Mouse (Mus musculus) cerebellum, adult (tissue): Measurements from ENCODE around the gene Gpbp1.

Experiments used
- ATAC-seq: cut with Nextera tagmentation; 2 replicates; pipeline ENCODE4 v1.9.2; 2017; ENCODE audit warnings: mild to moderate bottlenecking, moderate library complexity, mixed read lengths; ENCODE audit not compliant: insufficient number of reproducible peaks, low FRiP score, low TSS enrichment

Gpbp1 gene

DNA sequence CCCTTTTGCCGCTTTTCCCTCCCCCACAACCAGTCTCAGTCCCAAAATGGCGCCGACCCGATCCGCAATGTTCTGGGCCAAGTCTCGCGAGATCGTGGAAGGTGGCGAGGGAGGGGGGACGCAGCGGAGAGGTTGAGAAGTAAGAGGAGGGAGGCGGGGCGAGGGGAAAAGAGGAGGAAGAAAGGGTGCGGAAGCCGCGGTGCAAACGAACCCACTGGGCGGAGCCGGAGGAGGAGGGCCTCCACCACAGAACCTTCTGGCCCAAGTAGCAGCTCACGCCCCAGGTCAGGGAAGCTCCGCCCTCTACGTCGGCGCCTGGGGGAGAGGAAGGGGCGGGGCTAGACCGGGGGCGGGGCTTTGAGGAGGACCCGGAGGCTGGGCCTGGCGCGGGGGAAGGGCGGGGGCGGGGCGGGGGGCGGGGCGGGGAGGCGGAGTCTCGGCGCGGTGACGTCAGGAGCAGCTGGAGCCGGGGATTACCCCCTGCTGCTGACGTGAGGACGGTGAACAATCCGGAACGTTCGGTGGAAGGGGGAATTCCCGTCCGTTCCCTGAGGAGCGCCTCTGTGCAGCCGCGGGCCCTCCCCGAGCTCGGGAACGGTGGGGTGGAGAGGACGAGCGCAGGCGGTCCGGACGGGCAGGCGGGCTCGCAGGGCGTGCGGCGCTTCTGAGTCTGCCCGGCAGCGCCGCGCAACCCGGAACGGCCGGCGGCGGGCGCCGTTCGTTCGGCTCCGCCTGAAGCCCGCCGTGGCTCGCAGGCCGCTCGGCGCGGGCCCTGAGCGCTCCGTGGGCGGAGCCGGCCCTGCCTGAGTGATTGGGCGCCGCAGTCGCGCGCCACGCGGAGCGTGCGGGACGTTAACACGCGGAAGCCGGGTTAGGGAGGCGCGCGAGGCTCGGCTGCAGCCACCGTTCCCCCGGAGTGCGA lies at the start of gene Gpbp1:
Gene Gpbp1 (minus strand): TSS at position 310 of the 922 bp plus-strand sequence.
- peak; percentile 91 for ATAC-seq

DNA sequence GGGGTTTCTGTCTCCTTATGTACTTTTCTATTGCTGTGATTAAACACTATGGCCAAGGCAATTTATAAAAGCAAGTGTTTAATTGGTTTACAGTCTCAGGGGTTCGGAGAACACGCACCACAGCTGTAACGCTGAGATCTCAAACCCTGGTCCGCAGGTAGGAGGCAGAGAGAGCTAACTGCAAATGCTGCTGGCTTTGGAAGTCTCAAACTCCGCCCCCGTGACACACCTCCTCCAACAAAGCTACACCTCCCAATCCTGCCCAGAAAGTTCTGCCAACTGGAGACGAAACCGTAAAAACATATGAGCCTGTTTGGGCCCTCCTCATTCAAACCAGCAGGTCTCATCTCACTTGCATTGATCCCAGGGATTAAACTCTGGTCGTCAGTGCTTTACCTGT lies 47.8 kb upstream of the Gpbp1 start:
- ATAC-seq: no peak

DNA sequence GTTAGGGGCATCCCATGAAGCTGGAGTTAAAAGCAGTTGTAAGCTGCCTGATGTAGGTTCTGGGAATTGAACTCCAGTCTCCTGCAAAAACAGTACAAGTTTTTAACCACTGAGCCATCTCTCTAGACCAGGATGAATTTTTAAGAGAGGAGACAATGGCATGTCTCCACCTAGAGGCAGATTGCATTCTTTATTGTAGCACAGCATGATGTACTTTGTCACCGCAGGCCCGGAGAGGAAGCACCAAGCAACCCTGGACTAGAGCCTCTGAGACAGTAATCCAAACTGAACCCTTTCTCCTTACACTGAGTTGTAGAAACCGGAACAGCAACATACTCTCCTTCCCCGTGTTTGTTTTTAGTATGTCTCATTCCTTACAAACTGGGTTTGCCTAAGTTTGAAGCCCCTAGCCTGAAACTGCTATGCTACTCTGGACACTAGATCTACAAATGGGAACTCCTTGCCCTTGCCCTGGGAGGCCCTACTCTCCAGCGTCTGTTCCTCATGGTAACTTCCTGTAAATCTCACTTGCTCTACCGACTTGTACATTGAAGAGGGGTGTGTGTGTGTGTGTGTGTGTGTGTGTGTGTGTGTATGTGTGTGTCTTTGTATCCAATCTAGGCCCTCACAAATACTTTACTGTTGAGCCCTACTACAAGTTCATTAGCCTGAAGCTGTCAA lies 46.4 kb upstream of the Gpbp1 start:
- ATAC-seq: no peak

DNA sequence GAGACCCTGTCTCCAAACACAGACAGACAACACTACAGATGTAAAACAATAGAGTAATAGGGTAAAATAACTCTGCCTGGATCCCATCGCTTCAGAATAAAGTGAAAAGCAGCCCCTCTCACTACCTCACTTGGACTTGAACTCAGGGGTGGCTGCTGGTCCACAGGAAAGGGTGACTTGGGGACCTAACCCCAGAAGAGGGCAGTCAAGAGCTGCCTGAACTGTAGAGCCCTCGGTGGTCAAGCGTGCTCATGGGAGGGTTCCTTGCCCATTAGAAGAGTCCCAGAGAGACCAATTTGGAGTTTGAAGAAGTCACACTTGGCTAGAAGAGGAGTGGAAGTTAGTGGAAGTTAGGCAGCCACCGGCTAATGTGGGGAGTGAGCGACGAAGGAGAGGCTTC lies 44.2 kb upstream of the Gpbp1 start:
- ATAC-seq: no peak

DNA sequence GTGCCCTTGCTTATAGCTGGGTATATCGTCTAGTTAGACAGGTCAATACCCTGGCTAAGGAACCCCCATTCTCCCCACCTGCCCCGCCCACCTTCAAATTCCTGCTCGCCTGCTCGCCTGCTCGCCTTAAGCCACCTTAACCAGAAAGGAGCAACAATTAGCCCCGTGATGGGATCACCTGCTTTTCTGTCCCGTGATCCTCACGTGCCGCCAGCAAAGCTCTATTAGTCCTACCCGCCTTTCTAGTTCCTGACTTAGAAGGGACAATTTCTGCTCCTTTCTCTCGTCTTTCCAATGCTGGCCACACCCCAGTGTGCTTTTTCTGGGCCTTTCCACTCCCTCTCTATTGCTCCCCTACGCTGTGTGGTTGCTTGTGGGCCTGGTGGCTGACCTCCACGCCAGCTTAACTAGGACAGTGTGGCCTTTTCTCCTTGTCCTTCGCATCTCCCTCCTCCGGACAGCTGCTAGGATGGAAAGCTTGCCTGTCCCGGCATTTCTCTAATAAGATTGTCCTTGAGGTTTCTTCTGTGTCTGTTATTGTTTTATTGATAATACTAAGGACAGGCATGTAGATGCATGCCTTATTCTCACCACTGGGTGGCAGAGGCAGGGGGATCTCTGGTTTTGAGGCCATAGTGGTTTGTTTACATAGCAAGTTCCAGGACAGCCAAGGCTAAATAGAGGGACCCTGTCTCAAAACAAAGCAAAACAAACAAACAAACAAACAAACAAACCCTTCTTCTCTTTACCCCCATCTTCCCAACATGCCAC lies 42.5 kb upstream of the Gpbp1 start:
- ATAC-seq: no peak

DNA sequence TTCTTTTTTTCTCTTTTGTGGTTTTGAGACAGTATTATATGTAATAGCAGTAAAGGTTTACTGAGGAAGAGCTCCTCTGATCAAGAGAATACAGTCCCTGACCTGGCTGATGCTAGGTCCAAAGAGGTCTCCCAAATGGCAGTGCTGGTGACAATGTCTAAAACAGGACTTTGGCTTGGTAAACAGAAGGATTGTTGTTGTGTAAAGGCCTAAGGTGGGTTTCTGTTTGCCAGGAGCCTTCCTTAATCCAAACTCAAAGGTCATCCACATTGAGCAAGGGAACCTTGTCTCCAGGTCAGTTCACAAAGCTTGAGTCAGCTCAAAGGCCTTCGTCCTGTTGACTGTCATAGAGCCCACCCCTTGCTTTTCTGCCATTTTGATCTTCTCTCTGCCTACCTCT lies 41.8 kb upstream of the Gpbp1 start:
- no peak for ATAC-seq

DNA sequence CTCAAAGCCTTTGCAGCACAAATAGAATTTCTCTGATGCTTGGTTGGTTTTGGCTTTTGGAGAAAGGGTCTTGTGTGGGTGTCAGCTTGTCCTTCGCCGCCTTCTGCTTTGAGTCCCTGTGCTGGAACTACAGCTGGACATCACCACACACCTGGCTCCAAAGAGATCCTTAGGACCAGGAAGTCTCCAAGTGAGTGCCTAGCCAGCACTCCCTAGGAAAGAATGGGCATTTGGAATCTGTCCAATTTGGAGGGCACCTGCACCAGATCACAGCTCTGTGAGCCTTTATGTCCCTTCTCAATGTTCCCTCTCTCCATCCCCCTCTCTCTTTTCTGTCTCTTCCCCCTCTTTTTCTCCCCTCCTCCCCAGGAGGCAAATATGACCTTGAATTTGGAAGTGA lies 34.4 kb upstream of the Gpbp1 start:
- no peak for ATAC-seq

DNA sequence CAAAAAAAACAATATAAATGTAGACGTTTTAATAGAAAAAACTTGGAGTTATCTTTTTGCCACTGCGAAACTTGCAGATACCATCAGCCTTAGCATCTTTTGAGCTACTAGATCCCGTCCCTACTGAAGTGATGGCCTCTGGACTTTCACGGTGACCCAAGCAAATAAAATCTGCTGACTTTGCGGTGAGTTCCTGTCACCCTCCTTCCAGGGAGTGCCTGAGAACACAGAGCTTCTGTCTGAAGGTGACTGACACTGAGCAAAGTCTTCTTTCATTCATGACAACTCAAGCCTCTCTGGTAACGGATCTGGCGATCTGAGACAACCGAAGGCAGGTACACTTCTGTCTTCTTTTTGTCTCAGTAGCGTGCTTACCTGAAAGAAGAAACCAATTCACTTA lies 32.4 kb upstream of the Gpbp1 start:
- no peak for ATAC-seq

DNA sequence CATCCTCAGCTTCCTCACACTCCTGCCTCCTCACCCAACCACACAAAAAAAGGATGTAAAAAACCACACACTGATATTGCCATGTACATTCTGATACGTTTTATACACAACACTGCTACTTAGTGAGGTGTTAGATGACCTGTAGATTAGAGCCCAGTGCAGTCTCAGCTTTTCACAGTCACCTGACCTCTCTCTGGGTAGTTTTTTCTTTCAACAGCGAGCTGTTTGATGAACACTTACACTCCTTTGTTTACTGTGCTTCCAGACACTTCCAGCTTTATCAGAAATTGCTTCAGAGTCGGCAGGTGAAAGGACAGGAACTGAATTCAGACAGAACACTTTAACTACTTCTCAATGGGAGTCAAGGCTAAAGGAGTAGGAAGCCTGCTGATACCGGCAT lies 30.5 kb upstream of the Gpbp1 start:
- ATAC-seq: no peak

DNA sequence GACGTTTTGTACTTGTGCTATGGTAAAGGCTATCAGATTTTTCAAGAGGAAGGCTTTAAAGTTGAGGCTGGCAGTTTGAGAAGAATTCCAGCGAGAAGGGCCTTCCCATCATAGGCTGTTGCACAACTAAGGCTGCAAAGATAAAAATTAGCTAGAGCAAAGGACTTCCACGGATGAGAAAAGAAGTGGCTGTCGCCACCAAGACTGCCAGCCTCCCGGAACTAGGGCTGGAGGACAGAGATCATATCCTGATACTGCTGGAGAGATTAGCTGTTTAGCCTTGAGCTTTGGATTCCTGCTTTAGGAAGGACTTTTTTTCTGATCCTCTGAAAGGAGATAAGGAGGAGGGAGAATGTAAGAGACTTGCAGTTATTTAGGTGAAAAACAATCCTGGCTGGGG lies 28.4 kb upstream of the Gpbp1 start:
- ATAC-seq: no peak

DNA sequence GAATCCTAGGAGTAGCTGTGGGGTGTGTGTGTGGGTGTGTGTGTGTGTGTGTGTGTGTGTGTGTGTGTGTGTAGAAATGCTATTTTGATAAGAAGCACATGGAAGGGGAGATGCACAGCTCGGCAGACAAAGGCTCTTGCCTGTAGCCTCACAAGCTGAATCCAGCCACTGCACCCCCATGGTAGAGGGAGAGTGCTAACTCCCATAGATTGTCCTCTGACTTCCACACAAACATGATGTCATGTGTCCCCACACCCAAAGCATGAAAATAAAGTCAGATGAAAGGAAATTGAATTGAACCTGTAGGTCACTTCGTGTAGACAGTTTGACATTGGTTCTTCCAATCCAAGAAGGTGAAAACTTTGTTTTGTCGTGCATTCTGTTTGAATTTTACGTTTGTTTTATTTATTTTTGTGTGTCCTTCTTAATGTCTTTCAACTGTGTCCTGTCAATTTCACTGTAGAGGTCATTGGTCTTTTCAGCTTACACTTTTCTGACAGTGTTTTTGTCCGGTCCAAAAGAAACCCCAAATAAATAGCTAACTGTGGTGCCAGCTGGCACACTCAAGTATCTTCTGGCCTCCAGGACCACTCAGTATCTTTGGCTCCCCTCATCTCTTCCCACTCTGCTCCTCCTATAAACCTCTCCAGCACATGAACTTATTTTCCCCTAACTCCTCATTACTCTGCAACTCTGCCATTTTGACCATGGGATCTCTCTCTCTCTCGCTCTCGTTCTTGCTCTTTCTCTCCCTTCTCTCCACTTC lies 26.7 kb upstream of the Gpbp1 start:
- no peak for ATAC-seq

DNA sequence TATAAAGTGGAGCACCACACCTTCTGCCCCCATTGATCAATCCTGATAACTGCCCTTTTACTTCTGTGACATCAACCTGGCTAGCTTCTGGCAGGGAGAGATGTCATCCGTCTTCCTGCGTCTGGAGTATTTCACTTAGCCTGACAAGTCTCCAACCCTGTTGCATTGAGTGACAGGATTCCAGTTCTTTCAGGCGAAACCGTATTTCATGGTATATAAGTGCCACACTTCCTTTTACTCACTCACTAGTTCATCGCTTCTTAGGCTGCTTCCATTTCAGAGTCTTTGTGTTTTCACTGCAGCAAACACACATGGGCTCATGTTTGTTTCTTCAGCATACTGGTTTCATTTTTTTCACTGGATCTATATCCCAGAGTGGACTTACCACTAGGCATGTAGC lies 19.5 kb upstream of the Gpbp1 start:
- no peak for ATAC-seq

DNA sequence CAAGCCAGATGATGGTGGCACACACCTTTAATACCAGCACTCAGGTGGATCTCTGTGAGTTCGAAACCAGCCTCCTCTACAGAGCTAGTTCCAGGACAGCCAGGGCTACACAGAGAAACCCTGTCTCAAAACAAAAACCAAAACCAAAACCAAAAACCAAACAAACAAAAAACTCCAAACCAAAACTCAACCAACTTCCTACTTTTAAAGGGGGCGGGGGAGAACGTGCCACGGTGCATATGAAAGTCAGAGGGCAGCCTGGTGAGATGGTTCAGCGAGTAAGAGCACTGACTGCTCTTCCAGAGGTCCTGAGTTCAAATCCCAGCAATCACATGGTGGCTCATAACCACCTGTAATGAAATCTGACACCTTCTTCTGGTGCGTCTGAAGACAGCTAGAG lies 18.7 kb upstream of the Gpbp1 start:
- ATAC-seq: no peak

DNA sequence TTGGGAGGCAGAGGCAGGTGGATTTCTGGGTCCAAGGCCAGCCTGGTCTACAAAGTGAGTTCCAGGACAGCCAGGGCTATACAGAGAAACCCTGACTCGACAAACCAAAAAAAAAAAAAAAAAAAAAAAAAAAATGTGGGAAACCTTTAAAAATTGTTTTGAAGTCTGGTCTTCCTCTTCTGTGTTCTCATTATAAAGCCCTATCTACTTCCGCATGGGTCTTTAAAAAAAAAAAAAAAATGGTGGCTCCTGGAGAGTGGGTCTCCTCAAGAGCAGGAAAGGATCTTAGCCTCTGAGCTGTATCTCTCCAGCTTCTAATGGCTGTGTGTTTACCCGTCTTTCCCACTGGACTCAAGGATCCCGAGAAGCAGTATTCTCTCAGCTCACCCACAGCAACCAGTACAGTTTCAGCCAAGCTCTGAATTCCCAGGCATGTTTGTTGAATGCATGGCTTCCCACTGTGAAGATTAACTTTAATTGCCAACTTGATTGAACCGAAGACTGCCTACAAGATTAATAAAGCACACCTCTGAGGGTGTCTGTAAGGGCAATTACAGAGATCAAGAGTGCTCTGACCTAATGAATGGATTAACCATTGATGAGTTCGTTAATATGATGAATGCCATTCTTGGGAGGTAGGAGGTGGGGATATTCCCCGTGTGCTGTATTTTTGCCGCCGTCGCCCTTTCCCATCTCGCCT lies 4.6 kb upstream of the Gpbp1 start:
- no peak for ATAC-seq

DNA sequence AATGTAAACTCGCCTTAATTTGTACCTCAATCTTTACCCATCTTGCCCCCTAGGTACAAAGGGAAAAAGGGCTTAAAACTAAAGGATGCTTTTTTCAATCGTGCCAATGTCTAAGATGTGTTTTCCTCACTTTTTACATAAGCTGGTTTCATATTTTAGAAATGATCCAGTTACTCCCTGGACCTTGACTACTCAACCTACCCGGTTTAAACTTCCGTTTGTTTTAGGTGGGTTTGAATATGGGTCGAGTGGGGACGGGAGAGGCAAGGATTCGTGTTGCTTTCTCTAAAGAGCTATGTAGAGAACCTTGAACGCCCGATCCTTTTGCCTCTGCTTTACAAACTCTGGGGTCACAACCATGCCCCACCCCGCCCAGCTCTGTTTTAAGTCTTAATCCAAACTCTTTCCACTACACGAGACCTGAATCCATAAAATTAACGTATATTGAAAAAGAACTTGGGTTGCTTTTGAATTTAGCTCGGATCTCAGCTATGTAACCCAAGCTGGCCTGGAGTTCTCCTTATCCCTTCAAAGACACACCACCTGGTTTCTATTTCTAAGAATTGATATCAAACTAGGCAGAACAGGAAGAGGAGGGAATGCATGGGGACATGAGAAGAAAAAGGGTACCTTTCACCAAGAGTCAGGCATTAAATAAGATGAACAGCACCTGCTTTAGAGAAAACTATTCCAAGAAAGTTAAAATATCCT lies 1.3 kb upstream of the Gpbp1 start:
- ATAC-seq: no peak

DNA sequence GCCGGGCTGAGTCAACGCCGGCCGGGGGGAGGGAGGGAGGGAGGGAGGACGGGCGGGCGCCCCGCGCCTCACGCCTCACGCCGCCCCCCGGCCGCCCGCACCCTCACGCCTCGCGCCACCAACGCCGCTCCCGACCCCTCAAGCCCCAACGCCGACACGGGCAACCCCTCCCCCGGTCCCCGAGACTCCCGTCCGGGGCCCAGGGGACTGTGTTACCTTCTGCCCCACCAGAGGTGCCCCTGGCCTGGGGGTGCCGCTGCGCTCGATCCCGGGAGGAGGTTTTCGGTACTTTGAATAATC lies 459 bp downstream of the Gpbp1 start:
- ATAC-seq: no peak; the same call in 1 of the 2 replicates

DNA sequence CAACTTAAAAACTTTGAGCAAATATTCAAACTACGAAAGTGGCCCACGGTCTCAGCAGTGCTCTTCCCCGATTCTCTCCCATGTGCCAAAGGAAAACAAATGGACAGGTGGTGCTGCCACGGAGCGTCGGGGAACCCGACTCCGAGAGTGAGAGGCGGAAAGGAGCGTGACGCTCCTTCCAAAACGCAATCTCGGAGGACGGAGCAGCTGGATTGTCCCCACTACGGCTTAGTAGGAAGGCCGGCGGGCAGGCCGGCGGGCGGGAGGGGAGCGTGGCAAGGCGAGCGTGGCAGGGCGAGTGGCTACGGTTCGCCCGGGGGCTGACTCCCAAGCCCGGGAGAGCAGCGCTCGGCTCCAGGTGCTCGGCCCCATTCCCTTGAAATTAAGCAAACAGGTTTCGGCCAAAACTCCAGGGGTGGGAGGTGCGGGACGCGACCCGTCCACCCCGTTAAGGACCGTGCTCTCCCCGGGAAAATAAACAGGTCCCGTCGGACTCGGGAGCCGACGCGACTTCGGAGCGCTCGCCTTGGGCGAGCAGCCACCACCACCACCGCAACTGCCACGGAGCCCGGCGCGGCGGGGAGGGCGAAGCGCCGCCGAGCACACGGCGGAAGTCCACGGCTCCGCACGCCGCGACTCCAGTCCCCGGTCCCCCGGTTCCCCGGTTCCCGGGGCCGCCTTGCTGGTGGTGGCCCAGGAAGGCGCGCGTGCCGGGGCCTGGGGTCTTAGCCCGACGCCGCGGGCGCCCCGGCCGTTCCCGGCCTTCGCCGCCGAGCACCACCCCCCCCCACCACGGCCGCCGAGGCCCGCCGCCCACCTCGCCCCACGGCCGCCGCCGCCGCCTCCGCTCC lies 1.0 kb downstream of the Gpbp1 start:
- ATAC-seq: peak; percentile 14; the same call in 1 of the 2 replicates

DNA sequence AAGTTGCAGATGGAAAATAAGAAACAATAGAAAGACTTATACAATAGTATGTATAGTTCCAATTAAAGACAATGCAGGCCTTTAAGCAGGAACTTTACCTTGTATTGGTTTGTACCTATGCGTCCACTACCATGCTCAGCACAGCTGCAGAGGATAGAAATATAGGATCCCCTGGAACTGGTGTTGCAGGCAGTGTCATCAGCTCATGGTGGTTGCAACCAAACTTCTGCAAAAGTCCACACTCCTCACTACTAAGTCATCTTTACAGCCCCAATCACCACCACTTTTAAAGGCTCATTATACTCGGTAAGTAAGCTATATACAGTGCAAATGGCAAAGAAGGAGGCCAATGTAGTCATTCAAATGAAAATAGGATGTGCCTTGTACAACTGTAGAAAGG lies 12.2 kb downstream of the Gpbp1 start:
- no peak for ATAC-seq
